Mouse (Mus musculus): Measurements from ENCODE around the gene Slc39a13. TPM values are rescaled to one million over a fixed set of nuclear protein-coding genes. Genes with fewer than 3 reads are reported as not detected.

Slc39a13 gene
- polyA plus RNA-seq, 1 experiment from 2014 or later = 64.8 TPM

- DNase-seq (ENCODE audit: low spot score) (peak; percentile 42), ATAC-seq (ENCODE audit: low read depth) (peak; percentile 63)
- 3% methylated on average over 7 of the region's 36 CpGs for WGBS
- H3K27ac ChIP-seq (replicated peaks; ENCODE audit: low read depth, low read length) = no peak overlapping the region
- H3K9ac ChIP-seq (ENCODE audit: low read depth, low read length) = peak overlapping the region; percentile 76
- no peaks in the 10 kb centered on the region for H3K27me3 ChIP-seq (replicated peaks; ENCODE audit: control insufficient read depth, insufficient read depth, low read length)
- peak overlapping the region; percentile 51 for H3K4me3 ChIP-seq (ENCODE audit: low read depth, low read length)
- H3K4me2 ChIP-seq (ENCODE audit: low read depth, low read length) = peak overlapping the region; percentile 98
- H3K9me3 ChIP-seq (ENCODE audit: control insufficient read depth, low read length) = no peaks in the 10 kb centered on the region
- H3K36me3 ChIP-seq (ENCODE audit: control insufficient read depth, insufficient read depth, low read length) = no peaks in the 10 kb centered on the region
- 0 out of 2 replicates have a peak, but pooled peaks cover 6% of the 10 kb centered on the region for H3K4me1 ChIP-seq (ENCODE audit: control insufficient read depth, insufficient read depth, low read length)
Observed at GRCm38 (mm10) chr2:91078314-91079025, 8.3 kb upstream of the Slc39a13 start.

- Histone ChIP-seq H3K4me3 (ENCODE audit: low read depth, low read length) (peak overlapping the region; percentile 51), H3K9me3 (ENCODE audit: control insufficient read depth, low read length) (no peaks in the 10 kb centered on the region), H3K9ac (ENCODE audit: low read depth, low read length) (peak overlapping the region; percentile 76; the same call in 1 of the 2 replicates), H3K4me2 (ENCODE audit: low read depth, low read length) (peak overlapping the region; percentile 98), H3K4me1 (ENCODE audit: control insufficient read depth, insufficient read depth, low read length) (0 out of 2 replicates have a peak, but pooled peaks cover 6% of the 10 kb centered on the region), H3K27me3 (replicated peaks; ENCODE audit: control insufficient read depth, insufficient read depth, low read length) (no peaks in the 10 kb centered on the region), H3K36me3 (ENCODE audit: control insufficient read depth, insufficient read depth, low read length) (no peaks in the 10 kb centered on the region), H3K27ac (replicated peaks; ENCODE audit: low read depth, low read length) (no peak overlapping the region)
- no peak for ATAC-seq (ENCODE audit: low read depth)
- WGBS = 13% methylated on average over 12 of the region's 12 CpGs
- DNase-seq (ENCODE audit: low spot score) = no peak
Observed at GRCm38 (mm10) chr2:91077957-91078313, 7.7 kb upstream of the Slc39a13 start.

- ATAC-seq (ENCODE audit: low read depth) (no peak), DNase-seq (ENCODE audit: low spot score) (no peak)
- Histone ChIP-seq H3K4me1 (ENCODE audit: control insufficient read depth, insufficient read depth, low read length) (peaks cover 18% of the 10 kb centered on the region), H3K9ac (ENCODE audit: low read depth, low read length) (no peak overlapping the region), H3K4me2 (ENCODE audit: low read depth, low read length) (no peak overlapping the region), H3K27me3 (replicated peaks; ENCODE audit: control insufficient read depth, insufficient read depth, low read length) (no peaks in the 10 kb centered on the region), H3K9me3 (ENCODE audit: control insufficient read depth, low read length) (no peaks in the 10 kb centered on the region), H3K4me3 (ENCODE audit: low read depth, low read length) (no peak overlapping the region), H3K27ac (replicated peaks; ENCODE audit: low read depth, low read length) (no peak overlapping the region), H3K36me3 (ENCODE audit: control insufficient read depth, insufficient read depth, low read length) (peaks cover 5% of the 10 kb centered on the region; the same call in 1 of the 2 replicates)
- WGBS = 39% methylated on average over 1 of the region's 1 CpGs
Observed at GRCm38 (mm10) chr2:91072092-91072491, 1.9 kb upstream of the Slc39a13 start.

GRCm38 (mm10) chr2:91071059-91071458 is 842 bp upstream of the Slc39a13 start:
- no peak for ATAC-seq (ENCODE audit: low read depth)
- Histone ChIP-seq H3K9ac (ENCODE audit: low read depth, low read length) (peak overlapping the region; percentile 78), H3K27ac (replicated peaks; ENCODE audit: low read depth, low read length) (peak overlapping the region; percentile 84), H3K27me3 (replicated peaks; ENCODE audit: control insufficient read depth, insufficient read depth, low read length) (no peaks in the 10 kb centered on the region), H3K9me3 (ENCODE audit: control insufficient read depth, low read length) (no peaks in the 10 kb centered on the region), H3K4me3 (ENCODE audit: low read depth, low read length) (peak overlapping the region; percentile 70), H3K36me3 (ENCODE audit: control insufficient read depth, insufficient read depth, low read length) (peaks cover 15% of the 10 kb centered on the region; the same call in 1 of the 2 replicates), H3K4me1 (ENCODE audit: control insufficient read depth, insufficient read depth, low read length) (peaks cover 18% of the 10 kb centered on the region), H3K4me2 (ENCODE audit: low read depth, low read length) (peak overlapping the region; percentile 90)
- 77% methylated on average over 10 of the region's 10 CpGs for WGBS
- no peak for DNase-seq (ENCODE audit: low spot score)

- ATAC-seq (ENCODE audit: low read depth) (no peak), DNase-seq (ENCODE audit: low spot score) (peak; percentile 45)
- Histone ChIP-seq H3K4me1 (ENCODE audit: control insufficient read depth, insufficient read depth, low read length) (peaks cover 18% of the 10 kb centered on the region), H3K9ac (ENCODE audit: low read depth, low read length) (peak overlapping the region; percentile 78), H3K36me3 (ENCODE audit: control insufficient read depth, insufficient read depth, low read length) (peaks cover 21% of the 10 kb centered on the region; the same call in 1 of the 2 replicates), H3K9me3 (ENCODE audit: control insufficient read depth, low read length) (no peaks in the 10 kb centered on the region), H3K4me3 (ENCODE audit: low read depth, low read length) (peak overlapping the region; percentile 70), H3K27me3 (replicated peaks; ENCODE audit: control insufficient read depth, insufficient read depth, low read length) (no peaks in the 10 kb centered on the region), H3K4me2 (ENCODE audit: low read depth, low read length) (peak overlapping the region; percentile 90), H3K27ac (replicated peaks; ENCODE audit: low read depth, low read length) (peak overlapping the region; percentile 84)
- WGBS = 4% methylated on average over 14 of the region's 14 CpGs
Observed at GRCm38 (mm10) chr2:91069306-91070000, 764 bp downstream of the Slc39a13 start.

- DNase-seq (ENCODE audit: low spot score) (peak; percentile 23), ATAC-seq (ENCODE audit: low read depth) (no peak)
- no peaks in the 10 kb centered on the region for H3K9me3 ChIP-seq (ENCODE audit: control insufficient read depth, low read length)
- H3K9ac ChIP-seq (ENCODE audit: low read depth, low read length) = peak overlapping the region; percentile 78
- H3K27ac ChIP-seq (replicated peaks; ENCODE audit: low read depth, low read length) = peak overlapping the region; percentile 84; the same call in 1 of the 2 replicates
- H3K27me3 ChIP-seq (replicated peaks; ENCODE audit: control insufficient read depth, insufficient read depth, low read length) = no peaks in the 10 kb centered on the region
- peaks cover 18% of the 10 kb centered on the region for H3K4me1 ChIP-seq (ENCODE audit: control insufficient read depth, insufficient read depth, low read length)
- 30% methylated on average over 6 of the region's 6 CpGs for WGBS
- H3K4me2 ChIP-seq (ENCODE audit: low read depth, low read length) = peak overlapping the region; percentile 90
- peak overlapping the region; percentile 70 for H3K4me3 ChIP-seq (ENCODE audit: low read depth, low read length)
- peaks cover 27% of the 10 kb centered on the region for H3K36me3 ChIP-seq (ENCODE audit: control insufficient read depth, insufficient read depth, low read length)
Observed at GRCm38 (mm10) chr2:91068872-91069165, 1.4 kb downstream of the Slc39a13 start.

GRCm38 (mm10) chr2:91068162-91068871 is 1.9 kb downstream of the Slc39a13 start:
- Histone ChIP-seq H3K9ac (ENCODE audit: low read depth, low read length) (peak overlapping the region; percentile 78), H3K27ac (replicated peaks; ENCODE audit: low read depth, low read length) (no peak overlapping the region; the same call in 1 of the 2 replicates), H3K4me2 (ENCODE audit: low read depth, low read length) (peak overlapping the region; percentile 90), H3K4me3 (ENCODE audit: low read depth, low read length) (peak overlapping the region; percentile 70), H3K27me3 (replicated peaks; ENCODE audit: control insufficient read depth, insufficient read depth, low read length) (no peaks in the 10 kb centered on the region), H3K4me1 (ENCODE audit: control insufficient read depth, insufficient read depth, low read length) (peaks cover 18% of the 10 kb centered on the region), H3K36me3 (ENCODE audit: control insufficient read depth, insufficient read depth, low read length) (peaks cover 32% of the 10 kb centered on the region), H3K9me3 (ENCODE audit: control insufficient read depth, low read length) (no peaks in the 10 kb centered on the region)
- WGBS = 60% methylated on average over 11 of the region's 13 CpGs
- no peak for DNase-seq (ENCODE audit: low spot score)
- no peak for ATAC-seq (ENCODE audit: low read depth)

- H3K9ac ChIP-seq (ENCODE audit: low read depth, low read length) = no peak overlapping the region
- H3K4me3 ChIP-seq (ENCODE audit: low read depth, low read length) = no peak overlapping the region
- H3K36me3 ChIP-seq (ENCODE audit: control insufficient read depth, insufficient read depth, low read length) = peaks cover 49% of the 10 kb centered on the region
- no peak overlapping the region for H3K27ac ChIP-seq (replicated peaks; ENCODE audit: low read depth, low read length)
- no peak for DNase-seq (ENCODE audit: low spot score)
- WGBS = 79% methylated on average over 3 of the region's 3 CpGs
- H3K27me3 ChIP-seq (replicated peaks; ENCODE audit: control insufficient read depth, insufficient read depth, low read length) = no peaks in the 10 kb centered on the region
- no peak for ATAC-seq (ENCODE audit: low read depth)
- no peaks in the 10 kb centered on the region for H3K9me3 ChIP-seq (ENCODE audit: control insufficient read depth, low read length)
- no peak overlapping the region for H3K4me2 ChIP-seq (ENCODE audit: low read depth, low read length)
- H3K4me1 ChIP-seq (ENCODE audit: control insufficient read depth, insufficient read depth, low read length) = peaks cover 18% of the 10 kb centered on the region
Observed at GRCm38 (mm10) chr2:91066455-91066854, 3.8 kb downstream of the Slc39a13 start.

Data from embryonic facial prominence, embryonic 14.5 days (tissue).